Mouse (Mus musculus) embryonic facial prominence, embryonic 10.5 days (tissue): ENCODE measurements around the gene Akt3. TPM values are rescaled to one million over a fixed set of nuclear protein-coding genes. Genes with fewer than 3 reads are reported as not detected.

Experiments
- polyA plus RNA-seq: library from polyadenylated mRNA; unstranded; fragments of >200 nt; fragmentation: Nextera tagmentation; extraction: Ambion mirVana; gene quantifications from 2 replicates; pipeline ENCODE4 v1.2.1, GENCODE M21; 2016

The Akt3 gene
- polyA plus RNA-seq, 1 experiment from 2014 or later: 9.7 TPM

Other genes with a start within 250 kb of the Akt3 start
- gene Zbtb18, start 184.1 kb upstream of the Akt3 start, polyA plus RNA-seq: 2.1 and 3.4 TPM in 2 replicates